Mouse (Mus musculus) erythroblast, adult 5-6 weeks (primary cell): ENCODE results near the gene Prpf40b. TPM values are rescaled to one million over a fixed set of nuclear protein-coding genes. Genes with fewer than 3 reads are reported as not detected.

Experiments used
- ATAC-seq: replicated peaks from 2 replicates; pipeline ENCODE4 v1.8.0; 2016; ENCODE audit warnings: moderate number of reproducible peaks, mild to moderate bottlenecking, moderate TSS enrichment, inconsistent platforms; ENCODE audit not compliant: poor library complexity, low FRiP score, severe bottlenecking
- total RNA-seq, 2 experiments: library from RNA; stranded (forward) in 1 of 2; stranded (reverse) in 1 of 2; fragments of 150-400 nt in 1 of 2; fragments of 200-764, 138-1000 nt in 1 of 2; gene quantifications; 2 replicates each; pipeline versions ENCODE4 v1.2.3 to v1.2.4; 2015 to 2017; ENCODE audit warnings: low replicate concordance in 2 of 2

The Prpf40b gene
- total RNA-seq, 2 experiments from 2014 or later, result 1.4 TPM; not detected in 1

- ATAC-seq, result 0 out of 2 replicates have a peak, but pooled peaks have one; percentile 59
Observed at GRCm38 (mm10) chr15:99326959-99327358, 32.1 kb downstream of the Prpf40b start.

DNA sequence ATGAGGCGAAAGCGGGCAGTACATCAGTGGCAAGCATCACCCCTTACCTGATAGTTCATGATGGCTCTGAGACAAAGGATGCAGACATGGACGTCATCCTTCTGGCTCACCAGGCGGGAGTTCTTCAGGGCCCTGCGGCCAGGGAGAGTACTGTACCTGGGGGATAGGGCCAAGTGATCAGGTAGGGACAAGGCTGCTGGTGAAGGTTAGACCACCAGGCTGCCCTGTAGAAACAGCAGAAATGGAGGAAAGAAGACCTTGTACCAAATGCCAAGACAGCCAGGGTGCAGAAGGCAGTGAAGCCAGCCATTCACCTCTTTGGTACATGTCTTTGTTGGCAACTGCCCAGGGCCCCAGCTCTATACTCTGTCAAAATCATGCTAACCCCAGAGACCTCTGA, 33.1 kb downstream of the Prpf40b start:
- ATAC-seq, result no peak

DNA sequence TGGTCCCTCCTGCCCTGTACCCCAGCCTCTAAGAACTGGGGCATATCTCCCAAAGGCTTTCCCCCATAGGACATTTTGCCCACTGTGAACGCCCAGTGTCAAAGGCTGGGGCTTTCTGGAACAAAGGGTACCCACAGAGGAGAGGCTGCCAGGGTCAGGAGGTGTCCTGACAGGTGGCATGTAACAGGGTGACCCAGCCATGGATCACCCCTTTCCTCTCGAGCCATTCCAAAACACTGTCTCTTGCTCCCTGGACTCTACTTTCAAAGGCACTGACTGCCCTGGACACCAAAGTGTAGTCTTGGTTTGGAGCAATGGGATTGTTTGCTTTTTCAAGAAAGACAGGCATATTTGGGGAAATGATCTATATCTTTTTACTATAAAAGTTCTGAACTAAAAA, 35.4 kb downstream of the Prpf40b start:
- no peak for ATAC-seq

DNA sequence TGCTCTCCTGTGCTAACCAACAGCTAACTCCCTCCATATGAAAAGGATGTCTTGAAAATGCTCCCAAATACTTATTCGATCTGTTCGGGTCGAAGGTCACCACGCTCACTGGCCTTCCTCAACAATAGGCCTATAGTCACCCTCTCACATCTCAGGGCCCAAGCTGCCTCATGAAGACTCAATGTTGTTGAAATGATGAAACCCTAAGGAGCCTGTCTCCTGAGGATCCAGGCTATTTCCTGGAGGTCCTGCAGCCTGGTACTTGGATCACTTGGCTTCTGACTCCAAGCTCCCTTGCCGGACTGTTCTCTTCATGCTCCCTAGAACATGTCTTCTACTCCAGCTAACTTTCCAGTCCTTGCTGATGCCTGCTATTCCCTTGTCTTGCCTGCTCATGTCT, 36.5 kb downstream of the Prpf40b start:
- ATAC-seq, result no peak

DNA sequence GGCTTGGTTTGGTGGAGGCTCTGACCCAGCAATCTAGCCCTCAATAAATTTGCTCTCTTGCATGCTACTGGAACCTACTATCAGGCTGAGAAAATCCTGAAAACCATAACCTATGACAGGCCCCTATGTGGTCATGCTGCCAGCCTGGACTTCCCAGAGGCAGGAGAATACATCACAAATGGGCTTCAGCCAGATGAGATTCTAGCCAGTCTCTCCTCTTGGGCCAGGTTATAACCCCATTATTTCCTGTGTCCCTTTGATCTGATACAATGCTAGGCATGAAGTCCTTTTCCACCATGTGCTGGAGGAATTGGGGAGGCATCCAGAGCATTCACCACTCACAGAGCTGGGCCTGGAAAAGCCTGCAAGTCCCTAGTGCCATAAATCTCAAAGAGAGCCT, 37.2 kb downstream of the Prpf40b start:
- ATAC-seq, result no peak

DNA sequence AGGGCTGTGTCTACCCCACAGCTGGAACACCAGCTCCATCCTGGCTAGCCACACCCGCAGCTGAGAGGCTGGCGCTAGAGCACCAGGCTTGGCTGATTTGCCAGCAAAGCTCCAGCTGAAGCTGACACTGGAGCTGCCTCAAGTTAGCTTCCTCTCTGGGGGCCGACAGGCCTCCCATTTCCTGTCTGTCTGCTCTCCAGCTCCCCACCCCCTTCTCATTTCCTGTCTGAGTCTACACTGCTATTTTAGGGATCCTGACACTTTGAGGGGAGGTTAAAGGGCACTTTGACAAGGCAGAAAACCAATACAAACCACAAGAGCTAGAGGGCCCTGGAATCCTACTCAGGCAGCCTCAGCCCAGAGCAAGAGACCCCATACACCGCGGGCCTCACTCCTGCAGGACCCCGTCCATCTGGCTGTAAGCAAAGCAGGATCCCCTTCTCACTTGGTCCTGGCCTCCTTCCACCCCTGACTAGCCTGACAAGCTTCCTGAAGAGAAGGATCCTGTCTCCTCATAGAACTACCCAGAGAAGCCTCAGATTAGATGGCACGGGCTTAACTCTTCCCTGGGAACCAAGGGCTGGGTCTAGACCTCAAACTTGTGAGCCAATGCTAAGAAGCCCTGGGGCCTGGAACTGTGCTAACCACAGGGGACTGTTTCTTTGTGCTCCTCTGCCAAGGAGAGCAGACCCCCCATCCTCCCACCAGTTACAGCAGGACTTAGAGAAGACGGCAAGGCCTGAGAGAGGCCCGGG, 38.2 kb downstream of the Prpf40b start:
- ATAC-seq, result no peak

- no peak for ATAC-seq
Observed at GRCm38 (mm10) chr15:99333676-99334065, 38.8 kb downstream of the Prpf40b start.

DNA sequence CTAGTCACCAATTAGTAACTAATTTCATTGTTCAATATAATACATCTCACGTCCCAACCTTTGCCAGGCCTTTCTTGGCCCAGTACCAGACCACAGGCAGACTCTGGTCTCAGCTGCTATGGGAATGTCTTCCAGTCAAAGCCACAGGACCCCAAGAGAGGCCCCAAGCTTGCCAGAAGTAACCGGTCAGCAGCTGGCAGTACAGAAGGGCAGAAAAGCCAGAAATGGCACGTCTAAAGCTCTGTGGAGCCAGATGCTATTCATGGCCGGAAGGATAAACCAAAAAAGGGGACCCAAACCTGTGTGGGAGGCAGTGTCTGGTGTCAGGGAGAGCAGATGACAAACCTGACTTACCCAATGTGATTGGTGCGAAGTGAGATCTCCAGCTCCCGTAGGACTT, 39.6 kb downstream of the Prpf40b start:
- ATAC-seq, result no peak

- ATAC-seq, result no peak
Observed at GRCm38 (mm10) chr15:99335801-99336320, 41.0 kb downstream of the Prpf40b start.

DNA sequence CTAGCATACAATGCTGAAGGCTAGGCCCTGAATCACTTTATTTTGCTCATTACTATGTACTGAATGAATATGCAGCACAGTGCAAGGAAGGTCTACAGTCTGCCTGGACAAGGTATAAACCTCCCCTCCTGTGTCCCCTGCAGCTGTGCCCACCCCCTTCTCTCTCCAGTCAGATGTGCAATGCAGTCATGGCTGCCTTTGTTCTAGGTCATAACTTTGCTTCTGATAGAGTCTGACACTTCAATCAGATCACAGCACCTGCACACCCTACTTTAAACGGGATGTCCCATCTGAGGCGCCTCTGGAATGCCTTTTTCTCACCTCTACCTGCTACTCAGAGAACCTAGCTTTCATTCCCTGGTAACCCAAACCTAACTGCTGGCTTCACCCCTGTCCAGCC, 44.0 kb downstream of the Prpf40b start:
- no peak for ATAC-seq

GRCm38 (mm10) chr15:99339669-99340068, 44.8 kb downstream of the Prpf40b start:
- ATAC-seq, result no peak

GRCm38 (mm10) chr15:99341102-99341501, 46.2 kb downstream of the Prpf40b start:
- ATAC-seq, result no peak

GRCm38 (mm10) chr15:99342194-99342981, 47.5 kb downstream of the Prpf40b start:
- ATAC-seq, result no peak

GRCm38 (mm10) chr15:99343414-99344147, 48.7 kb downstream of the Prpf40b start:
- ATAC-seq, result no peak

GRCm38 (mm10) chr15:99344148-99344870, 49.4 kb downstream of the Prpf40b start:
- ATAC-seq, result no peak

- no peak for ATAC-seq
Observed at GRCm38 (mm10) chr15:99344961-99345360, 50.1 kb downstream of the Prpf40b start.

- ATAC-seq, result no peak
Observed at GRCm38 (mm10) chr15:99351610-99352009, 56.7 kb downstream of the Prpf40b start.

GRCm38 (mm10) chr15:99352306-99352705, 57.4 kb downstream of the Prpf40b start:
- no peak for ATAC-seq

DNA sequence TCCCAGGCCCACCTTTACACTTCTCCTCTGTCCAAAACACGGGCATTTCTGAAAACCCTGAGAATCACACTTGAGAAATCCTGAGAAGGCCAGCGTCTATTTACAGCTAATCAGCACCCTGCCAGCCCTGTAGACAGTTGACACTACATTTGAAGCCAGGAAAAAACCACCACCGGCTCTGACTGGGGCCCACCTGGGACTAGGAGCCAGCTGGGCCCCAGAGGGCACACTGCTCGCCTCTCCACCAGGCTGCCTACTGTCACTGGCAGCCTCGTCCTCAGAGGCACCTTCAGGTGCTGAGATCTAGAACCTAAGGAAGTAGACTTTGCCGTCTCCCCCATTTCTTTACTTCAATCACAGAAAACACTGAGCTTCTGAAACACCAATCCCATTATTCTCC, 60.8 kb downstream of the Prpf40b start:
- no peak for ATAC-seq

- no peak for ATAC-seq
Observed at GRCm38 (mm10) chr15:99356462-99356861, 61.6 kb downstream of the Prpf40b start.
